Mouse (Mus musculus) myocyte (in vitro differentiated cells): ENCODE results near the gene Serpinb13.

Experiments
- CEBPB ChIP-seq: IDR thresholded peaks from 2 replicates; pipeline ENCODE4 v1.6.1; 2011; ENCODE audit warnings: mild to moderate bottlenecking, moderate library complexity; ENCODE audit not compliant: poor library complexity, insufficient read depth, severe bottlenecking
- E2F4 ChIP-seq: IDR thresholded peaks from one replicate; pipeline ENCODE4 v1.6.1; 2011; ENCODE audit warnings: mild to moderate bottlenecking, control low read depth, moderate library complexity; ENCODE audit not compliant: insufficient read depth
- MAX ChIP-seq: IDR thresholded peaks from one replicate; pipeline ENCODE4 v1.6.1; 2011; ENCODE audit warnings: low read depth, mild to moderate bottlenecking, control low read depth
- MYOD1 ChIP-seq, 3 experiments: IDR thresholded peaks; one replicate each; pipeline ENCODE4 v1.6.1; 2011; ENCODE audit warnings: control low read depth in 2 of 3, low read depth in 2 of 3, mild to moderate bottlenecking in 2 of 3, moderate library complexity in 1 of 3; ENCODE audit not compliant: insufficient read length in 2 of 3, control insufficient read depth in 1 of 3
- MYOG ChIP-seq, 3 experiments: IDR thresholded peaks; one replicate each; pipeline ENCODE4 v1.6.1; 2011; ENCODE audit warnings: control low read depth in 2 of 3, low read depth in 2 of 3, mild to moderate bottlenecking in 2 of 3; ENCODE audit not compliant: insufficient read length in 2 of 3, control insufficient read depth in 1 of 3, insufficient read depth in 1 of 3
- POLR2A ChIP-seq: IDR thresholded peaks from one replicate; pipeline ENCODE4 v1.6.1; 2011; ENCODE audit warnings: low read depth, mild to moderate bottlenecking, control low read depth, moderate library complexity; ENCODE audit not compliant: insufficient read length
- POLR2AphosphoS2 ChIP-seq: IDR thresholded peaks from one replicate; pipeline ENCODE4 v1.6.1; 2011; ENCODE audit warnings: low read depth, control low read depth; ENCODE audit not compliant: insufficient read length
- REST ChIP-seq: IDR thresholded peaks from one replicate; pipeline ENCODE4 v1.6.1; 2011; ENCODE audit warnings: mild to moderate bottlenecking, control low read depth, moderate library complexity; ENCODE audit not compliant: insufficient read depth, insufficient read length
- TCF12 ChIP-seq: IDR thresholded peaks from one replicate; pipeline ENCODE4 v1.6.1; 2011; ENCODE audit warnings: mild to moderate bottlenecking, control low read depth; ENCODE audit not compliant: poor library complexity, insufficient read depth, severe bottlenecking
- TCF3 ChIP-seq: IDR thresholded peaks from one replicate; pipeline ENCODE4 v1.6.1; 2011; ENCODE audit warnings: low read depth, control low read depth; ENCODE audit not compliant: insufficient read length
- USF1 ChIP-seq: IDR thresholded peaks from one replicate; pipeline ENCODE4 v1.6.1; 2011; ENCODE audit warnings: low read depth, mild to moderate bottlenecking, control low read depth, moderate library complexity

DNA sequence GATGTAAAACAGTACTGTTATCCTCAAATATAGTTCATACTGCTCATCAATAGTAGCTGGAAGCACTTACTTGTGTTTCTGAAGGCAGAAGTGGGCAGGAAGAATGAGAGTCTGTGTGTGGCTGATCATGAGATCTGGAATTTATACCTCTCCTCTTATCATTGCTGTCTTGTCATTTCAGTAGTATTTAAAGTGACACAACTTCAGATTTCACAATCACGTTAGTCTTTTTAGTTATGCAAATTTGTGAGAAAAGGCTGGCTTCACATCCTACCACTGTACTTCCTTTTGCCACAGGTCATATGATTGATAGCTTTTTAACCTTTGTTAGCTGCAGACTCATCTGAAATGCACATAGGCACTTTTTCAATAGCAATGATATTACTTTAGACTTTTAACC is 45.1 kb downstream of the Serpinb13 start:
- TF ChIP-seq POLR2A (no peak), E2F4 (no peak), POLR2AphosphoS2 (no peak), CEBPB (no peak), REST (no peak), USF1 (no peak), MAX (no peak), MYOG (IDR thresholded peaks at IDR 0.05; ENCODE audit: control insufficient read depth in 1 of 3, insufficient read depth in 1 of 3, insufficient read length in 2 of 3, low read depth in 2 of 3) (no peak), MYOD1 (IDR thresholded peaks at IDR 0.05; ENCODE audit: control insufficient read depth in 1 of 3, insufficient read length in 2 of 3, low read depth in 2 of 3) (no peak), TCF3 (no peak), TCF12 (no peak)
